Mouse (Mus musculus): ENCODE data around the gene Gls2. TPM values are rescaled to one million over a fixed set of nuclear protein-coding genes. Genes with fewer than 3 reads are reported as not detected.

The Gls2 gene
- polyA plus RNA-seq, 1 experiment from 2014 or later: 2.3 TPM

DNA sequence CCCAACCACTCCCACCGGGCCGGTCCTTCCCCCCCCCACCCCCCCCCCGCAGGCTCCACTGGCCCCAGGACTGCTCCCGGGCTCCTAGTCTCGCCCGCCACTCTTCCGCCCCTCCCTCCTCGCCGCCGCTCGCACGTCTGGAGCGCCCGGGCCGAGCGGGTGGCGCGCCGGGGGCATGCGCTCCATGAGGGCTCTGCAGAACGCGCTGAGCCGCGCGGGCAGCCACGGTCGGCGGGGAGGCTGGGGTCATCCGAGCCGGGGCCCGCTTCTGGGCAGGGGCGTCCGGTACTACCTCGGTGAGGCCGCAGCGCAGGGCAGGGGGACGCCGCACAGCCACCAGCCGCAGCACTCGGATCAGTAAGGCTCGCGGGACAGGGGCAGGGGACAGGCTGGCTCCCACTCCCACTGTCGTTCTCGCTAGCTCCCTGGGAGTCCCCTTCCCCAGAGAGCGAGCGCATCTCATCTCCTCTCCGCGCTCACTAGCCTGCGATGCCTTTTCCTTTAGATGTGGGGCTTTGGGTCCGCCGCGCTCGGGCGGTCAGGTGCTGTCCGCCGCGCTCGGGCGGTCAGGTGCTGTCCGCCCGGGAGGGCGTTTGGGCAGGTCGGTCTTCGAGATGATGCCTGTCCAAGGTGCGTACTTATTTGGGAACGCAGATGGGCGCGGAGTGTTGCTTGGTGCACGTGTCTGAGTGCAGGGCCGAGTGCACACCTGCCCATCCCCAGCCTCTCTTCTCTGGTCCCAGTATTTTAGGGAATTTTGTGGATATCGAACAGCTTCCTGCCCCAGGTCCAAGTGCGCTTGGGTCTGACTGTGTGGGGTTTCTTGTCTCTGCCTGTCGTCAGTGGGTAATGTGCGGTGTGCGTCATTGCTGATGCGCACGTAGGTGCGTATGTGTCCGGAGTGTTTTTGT lies 549 bp downstream of the Gls2 start:
- H3K4me2 ChIP-seq: peak overlapping the region; percentile 98
- peaks cover 31% of the 10 kb centered on the region for H3K27me3 ChIP-seq
- H3K9me3 ChIP-seq: no peaks in the 10 kb centered on the region
- peak overlapping the region; percentile 69 for H3K4me3 ChIP-seq (replicated peaks)
- peaks cover 8% of the 10 kb centered on the region for H3K4me1 ChIP-seq (replicated peaks)
- no peaks in the 10 kb centered on the region for H3K36me3 ChIP-seq
- H3K27ac ChIP-seq: 0 out of 2 replicates have a peak overlapping the region, but pooled peaks have one; percentile 37
- peak; percentile 86 for ATAC-seq (ENCODE audit: insufficient number of reproducible peaks, insufficient read depth, low FRiP score, low TSS enrichment, low read depth)
- H3K9ac ChIP-seq (replicated peaks): peak overlapping the region; percentile 69
- 1% methylated on average over 67 of the region's 79 CpGs for WGBS

DNA sequence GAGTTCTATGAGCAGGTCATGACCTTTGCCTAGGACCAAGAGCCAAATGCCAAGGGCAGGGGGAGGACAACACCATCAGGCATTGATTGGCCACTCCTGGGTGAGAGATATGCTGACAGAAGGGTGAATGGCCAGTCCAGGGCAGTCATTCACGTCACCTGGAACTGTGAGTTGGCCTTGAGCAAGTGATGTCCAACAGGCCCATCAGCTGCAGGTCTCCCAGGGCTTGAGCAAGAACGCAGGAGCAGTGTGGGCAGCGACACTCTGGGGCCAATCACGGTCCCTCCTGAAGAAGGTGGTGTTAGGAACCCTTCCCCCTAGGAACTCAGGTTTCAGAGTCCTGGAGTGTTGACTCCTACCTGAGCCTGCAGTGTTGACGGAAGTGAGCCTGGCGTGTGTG lies 7.6 kb downstream of the Gls2 start:
- Histone ChIP-seq H3K4me3 (replicated peaks) (no peak overlapping the region), H3K27me3 (peaks cover 3% of the 10 kb centered on the region; the same call in 1 of the 2 replicates), H3K9ac (replicated peaks) (no peak overlapping the region), H3K27ac (no peak overlapping the region), H3K4me2 (no peak overlapping the region), H3K9me3 (no peaks in the 10 kb centered on the region), H3K36me3 (peaks cover 10% of the 10 kb centered on the region; the same call in 1 of the 2 replicates), H3K4me1 (replicated peaks) (no peaks in the 10 kb centered on the region)
- WGBS: 67% methylated on average over 6 of the region's 6 CpGs
- ATAC-seq (ENCODE audit: insufficient number of reproducible peaks, insufficient read depth, low FRiP score, low TSS enrichment, low read depth): no peak

DNA sequence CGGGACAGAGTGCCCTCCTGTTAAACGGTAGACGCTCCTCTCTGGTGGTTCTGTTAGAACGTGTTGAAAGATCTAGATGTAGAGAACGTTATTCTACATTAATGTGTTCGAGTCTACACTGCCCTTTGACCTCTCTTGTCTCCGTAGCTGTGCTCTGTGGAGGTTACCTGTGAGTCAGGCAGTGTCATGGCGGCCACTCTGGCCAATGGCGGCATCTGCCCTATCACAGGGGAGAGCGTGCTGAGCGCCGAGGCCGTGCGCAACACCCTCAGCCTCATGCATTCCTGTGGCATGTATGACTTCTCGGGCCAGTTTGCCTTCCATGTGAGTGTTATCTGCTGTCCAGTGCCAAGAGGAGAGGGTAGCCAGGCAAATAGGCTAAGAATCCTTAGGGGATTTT lies 10.7 kb downstream of the Gls2 start:
- H3K9me3 ChIP-seq: no peaks in the 10 kb centered on the region
- no peak overlapping the region for H3K27ac ChIP-seq
- 92% methylated on average over 15 of the region's 15 CpGs for WGBS
- H3K36me3 ChIP-seq: peaks cover 34% of the 10 kb centered on the region
- H3K27me3 ChIP-seq: no peaks in the 10 kb centered on the region
- no peaks in the 10 kb centered on the region for H3K4me1 ChIP-seq (replicated peaks)
- ATAC-seq (ENCODE audit: insufficient number of reproducible peaks, insufficient read depth, low FRiP score, low TSS enrichment, low read depth): no peak
- no peak overlapping the region for H3K4me2 ChIP-seq
- H3K9ac ChIP-seq (replicated peaks): no peak overlapping the region
- no peak overlapping the region for H3K4me3 ChIP-seq (replicated peaks)

DNA sequence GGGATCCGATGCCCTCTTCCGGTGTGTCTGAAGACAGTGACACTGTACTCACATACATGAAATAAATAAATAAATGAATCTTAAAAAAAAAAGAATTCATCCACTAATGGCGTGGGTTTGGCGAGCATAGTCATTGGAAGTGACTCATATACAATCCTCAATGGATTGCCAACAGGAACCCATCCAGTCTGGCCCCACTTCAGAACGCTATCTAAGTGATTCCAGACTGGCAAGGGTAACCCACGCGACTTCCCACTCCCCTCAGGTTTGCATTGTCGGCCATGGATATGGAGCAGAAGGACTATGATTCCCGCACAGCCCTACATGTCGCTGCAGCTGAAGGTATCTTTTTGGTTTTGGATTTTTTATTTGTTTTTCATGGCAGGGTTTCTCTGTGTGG lies 14.1 kb downstream of the Gls2 start:
- Histone ChIP-seq H3K9me3 (no peaks in the 10 kb centered on the region), H3K27ac (no peak overlapping the region), H3K9ac (replicated peaks) (no peak overlapping the region), H3K4me3 (replicated peaks) (no peak overlapping the region), H3K36me3 (peaks cover 34% of the 10 kb centered on the region), H3K4me1 (replicated peaks) (peaks cover 14% of the 10 kb centered on the region), H3K27me3 (peaks cover under 1% of the 10 kb centered on the region; the same call in 1 of the 2 replicates), H3K4me2 (no peak overlapping the region)
- no peak for ATAC-seq (ENCODE audit: insufficient number of reproducible peaks, insufficient read depth, low FRiP score, low TSS enrichment, low read depth)
- WGBS: 90% methylated on average over 10 of the region's 10 CpGs

DNA sequence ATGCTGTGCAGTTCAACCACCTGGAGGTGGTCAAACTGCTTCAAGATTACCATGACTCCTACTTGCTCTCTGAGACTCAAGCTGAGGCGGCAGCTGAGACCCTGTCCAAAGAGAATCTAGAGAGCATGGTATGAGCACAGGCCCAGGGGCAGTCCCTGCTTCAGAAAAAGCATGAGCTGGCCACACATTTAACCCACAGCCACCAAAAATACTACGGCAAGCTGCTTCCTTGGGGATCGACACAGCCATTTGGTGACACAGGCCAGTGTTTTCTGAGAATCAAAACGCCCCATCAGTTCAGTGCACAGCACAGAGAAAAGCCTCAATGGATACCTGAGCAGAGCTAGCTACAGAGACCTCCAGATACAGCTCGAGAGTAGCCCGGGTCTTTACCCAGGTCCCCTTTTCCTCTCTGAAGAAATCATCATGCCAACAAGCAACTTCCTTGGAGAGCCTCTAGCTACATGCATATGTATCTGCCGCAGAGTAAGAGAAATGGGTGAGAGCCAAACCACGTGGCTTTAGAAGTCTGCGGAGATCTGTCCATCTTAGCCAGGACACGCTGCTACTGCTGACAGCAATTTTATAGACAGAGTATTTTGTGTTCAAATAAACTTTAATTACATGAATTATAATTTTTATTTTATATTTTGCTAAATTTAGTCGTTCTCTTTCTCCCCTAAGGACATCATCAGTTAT lies 15.2 kb downstream of the Gls2 start:
- ATAC-seq (ENCODE audit: insufficient number of reproducible peaks, insufficient read depth, low FRiP score, low TSS enrichment, low read depth): no peak
- Histone ChIP-seq H3K9me3 (no peaks in the 10 kb centered on the region), H3K9ac (replicated peaks) (no peak overlapping the region), H3K27ac (no peak overlapping the region), H3K27me3 (peaks cover 10% of the 10 kb centered on the region), H3K4me2 (no peak overlapping the region), H3K36me3 (peaks cover 34% of the 10 kb centered on the region), H3K4me3 (replicated peaks) (no peak overlapping the region), H3K4me1 (replicated peaks) (peaks cover 14% of the 10 kb centered on the region)
- WGBS: 89% methylated on average over 11 of the region's 11 CpGs

DNA sequence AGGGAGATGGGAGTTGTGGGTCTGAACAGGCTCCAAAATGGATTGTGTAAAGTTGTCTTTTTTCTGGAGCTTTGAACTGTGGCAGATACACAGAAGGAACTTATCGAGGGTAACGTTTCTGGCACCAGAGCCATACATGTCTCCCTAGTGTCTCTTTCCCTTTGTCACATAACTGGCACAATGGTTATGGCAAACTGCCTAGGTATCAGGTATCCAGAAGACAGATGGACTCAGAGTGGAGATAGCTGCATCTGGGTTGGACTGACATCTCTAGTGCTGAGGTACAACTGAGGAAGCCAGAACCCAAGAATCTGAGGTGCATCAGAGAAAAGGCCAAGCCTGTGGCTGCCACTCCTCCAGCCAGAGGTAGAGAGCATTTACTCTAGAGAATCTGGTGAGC lies 15.9 kb downstream of the Gls2 start:
- Histone ChIP-seq H3K9ac (replicated peaks) (no peak overlapping the region), H3K27ac (no peak overlapping the region), H3K4me1 (replicated peaks) (peaks cover 14% of the 10 kb centered on the region), H3K4me2 (no peak overlapping the region), H3K36me3 (peaks cover 34% of the 10 kb centered on the region), H3K27me3 (peaks cover 12% of the 10 kb centered on the region), H3K4me3 (replicated peaks) (no peak overlapping the region), H3K9me3 (no peaks in the 10 kb centered on the region)
- WGBS: 91% methylated on average over 2 of the region's 2 CpGs
- no peak for ATAC-seq (ENCODE audit: insufficient number of reproducible peaks, insufficient read depth, low FRiP score, low TSS enrichment, low read depth)

DNA sequence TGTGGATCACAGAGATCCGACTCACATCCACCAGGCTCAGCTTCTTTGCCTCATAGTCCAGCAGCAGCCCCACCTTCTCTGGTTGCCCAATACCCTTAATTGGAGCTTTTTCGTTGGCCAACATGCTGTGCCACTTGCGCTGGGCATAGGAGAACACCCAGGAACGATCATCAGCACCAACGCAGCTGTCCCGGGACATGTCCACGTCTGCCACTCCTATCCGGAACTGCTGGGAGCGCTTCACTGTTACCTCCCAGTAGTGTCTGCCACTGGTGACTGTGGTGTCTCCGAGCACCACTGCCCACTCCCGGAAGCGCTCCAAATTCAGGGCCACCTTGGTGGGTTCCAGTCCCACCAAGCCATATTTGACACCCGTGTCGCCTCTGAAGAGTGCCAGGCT lies 16.7 kb downstream of the Gls2 start:
- 0 out of 2 replicates have a peak overlapping the region, but pooled peaks have one; percentile 7 for H3K27ac ChIP-seq
- no peak for ATAC-seq (ENCODE audit: insufficient number of reproducible peaks, insufficient read depth, low FRiP score, low TSS enrichment, low read depth)

DNA sequence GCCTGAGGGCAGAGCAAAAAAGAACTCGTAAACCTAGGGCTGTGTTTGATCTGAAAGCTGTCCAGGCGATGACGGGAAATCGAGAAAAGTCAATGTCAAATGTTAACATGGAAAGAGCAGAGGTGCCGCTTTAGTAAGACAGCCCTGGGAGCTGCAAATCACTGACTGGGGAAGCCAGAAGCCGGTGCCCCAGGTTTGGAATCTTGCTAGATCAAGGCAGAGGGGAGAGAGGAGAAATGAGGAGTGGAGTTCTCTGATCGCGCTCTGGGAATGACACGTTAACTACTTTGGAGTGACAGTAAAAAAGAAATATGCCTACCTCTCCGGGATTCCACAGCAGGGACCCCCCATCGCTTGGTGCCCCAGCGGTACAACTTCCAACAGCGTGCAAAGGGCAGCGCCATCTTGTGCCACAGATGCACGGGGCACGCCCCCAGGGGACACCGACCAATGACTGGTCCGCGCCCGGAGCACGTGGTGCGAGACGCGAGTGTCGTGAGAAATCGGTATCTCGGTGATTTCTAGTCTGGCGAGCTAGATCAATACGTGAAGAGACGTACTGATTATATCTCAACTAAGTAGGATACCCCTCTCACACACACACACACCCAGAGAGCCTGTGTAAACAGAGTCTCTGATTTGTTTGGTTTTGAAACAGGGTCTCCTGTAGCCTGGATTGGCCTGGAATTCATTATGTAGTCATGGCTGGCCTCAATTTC lies 17.3 kb downstream of the Gls2 start, which contains the start of gene Spryd4:
Gene Spryd4, minus strand, starts transcription at position 418 of the 719 bp plus-strand sequence.
- Histone ChIP-seq H3K4me1 (replicated peaks) (peaks cover 14% of the 10 kb centered on the region), H3K4me2 (peak within 1 kb of the TSS; percentile 85), H3K27me3 (peaks cover 12% of the 10 kb centered on the region), H3K4me3 (replicated peaks) (peak within 1 kb of the TSS; percentile 66), H3K9ac (replicated peaks) (peak within 1 kb of the TSS; percentile 67), H3K27ac (0 out of 2 replicates have a peak within 1 kb of the TSS, but pooled peaks have one; percentile 7), H3K36me3 (peaks cover 27% of the 10 kb centered on the region), H3K9me3 (no peaks in the 10 kb centered on the region)
- WGBS: under 1% methylated on average over 30 of the region's 30 CpGs
- peak; percentile 84 for ATAC-seq (ENCODE audit: insufficient number of reproducible peaks, insufficient read depth, low FRiP score, low TSS enrichment, low read depth)

More for the DNA sequence above, 16.7 kb downstream of the Gls2 start:
- Histone ChIP-seq H3K9me3 (no peaks in the 10 kb centered on the region), H3K4me2 (peak overlapping the region; percentile 85), H3K4me1 (replicated peaks) (peaks cover 14% of the 10 kb centered on the region), H3K9ac (replicated peaks) (peak overlapping the region; percentile 67), H3K4me3 (replicated peaks) (peak overlapping the region; percentile 66), H3K36me3 (peaks cover 33% of the 10 kb centered on the region), H3K27me3 (peaks cover 12% of the 10 kb centered on the region)
- WGBS: 31% methylated on average over 14 of the region's 14 CpGs

DNA sequence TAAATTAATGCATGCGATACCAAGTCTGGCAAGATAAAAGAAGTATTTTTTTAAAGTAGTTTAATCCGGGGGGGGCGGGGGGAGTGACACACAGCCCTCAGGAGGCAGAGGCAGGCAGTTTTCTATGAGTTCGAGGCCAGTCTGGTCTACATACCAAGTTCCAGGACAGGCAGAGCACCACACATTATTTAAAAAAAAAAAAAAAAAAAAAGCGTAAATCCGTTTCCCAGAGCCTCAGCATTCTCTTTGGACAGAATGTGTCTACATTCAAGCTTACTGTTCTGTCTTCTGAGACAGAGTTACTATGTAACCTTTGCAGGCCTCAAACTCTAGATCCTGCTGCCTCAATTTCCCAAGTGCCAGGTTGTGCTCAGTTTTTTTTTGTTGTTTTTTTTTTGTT lies 17.9 kb downstream of the Gls2 start:
- Histone ChIP-seq H3K4me3 (replicated peaks) (peak overlapping the region; percentile 66), H3K9me3 (no peaks in the 10 kb centered on the region), H3K9ac (replicated peaks) (no peak overlapping the region), H3K4me2 (peak overlapping the region; percentile 85), H3K4me1 (replicated peaks) (peaks cover 14% of the 10 kb centered on the region), H3K36me3 (peaks cover 21% of the 10 kb centered on the region), H3K27me3 (peaks cover 12% of the 10 kb centered on the region), H3K27ac (no peak overlapping the region)
- WGBS: 48% methylated on average over 6 of the region's 6 CpGs
- ATAC-seq (ENCODE audit: insufficient number of reproducible peaks, insufficient read depth, low FRiP score, low TSS enrichment, low read depth): no peak

DNA sequence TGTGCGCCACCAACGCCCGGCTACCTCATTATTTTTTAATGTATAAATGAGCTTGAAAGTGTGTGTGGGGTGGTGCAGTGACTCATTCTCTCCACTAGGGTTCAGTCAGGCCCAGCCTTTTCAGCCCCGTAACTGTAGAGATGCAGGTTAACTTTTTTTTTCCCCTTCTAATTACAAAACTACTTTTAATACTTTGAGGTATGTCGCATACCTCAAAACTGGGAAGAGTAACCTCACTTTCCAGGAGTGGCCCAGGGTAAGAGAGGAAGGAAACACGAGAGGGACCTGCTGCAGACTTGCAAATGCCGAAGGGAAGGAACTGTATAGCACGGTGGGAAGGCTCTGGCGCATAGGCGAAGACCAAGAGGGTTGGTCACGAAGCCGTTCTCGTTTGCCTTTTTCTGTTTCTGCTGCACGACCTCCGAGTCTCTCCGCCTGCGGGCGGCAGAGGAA lies 18.6 kb downstream of the Gls2 start:
- peak overlapping the region; percentile 60 for H3K4me2 ChIP-seq
- 3% methylated on average over 18 of the region's 18 CpGs for WGBS
- H3K9ac ChIP-seq (replicated peaks): peak overlapping the region; percentile 42; the same call in 1 of the 2 replicates
- ATAC-seq (ENCODE audit: insufficient number of reproducible peaks, insufficient read depth, low FRiP score, low TSS enrichment, low read depth): 0 out of 2 replicates have a peak, but pooled peaks have one; percentile 47
- H3K4me3 ChIP-seq (replicated peaks): peak overlapping the region; percentile 28
- peaks cover 14% of the 10 kb centered on the region for H3K4me1 ChIP-seq (replicated peaks)
- 0 out of 2 replicates have a peak overlapping the region, but pooled peaks have one; percentile 41 for H3K27ac ChIP-seq
- H3K9me3 ChIP-seq: no peaks in the 10 kb centered on the region
- H3K36me3 ChIP-seq: peaks cover 16% of the 10 kb centered on the region
- peaks cover 12% of the 10 kb centered on the region for H3K27me3 ChIP-seq
